ENCODE assay signal across 9 mouse cellular contexts in the genomic region with DNA sequence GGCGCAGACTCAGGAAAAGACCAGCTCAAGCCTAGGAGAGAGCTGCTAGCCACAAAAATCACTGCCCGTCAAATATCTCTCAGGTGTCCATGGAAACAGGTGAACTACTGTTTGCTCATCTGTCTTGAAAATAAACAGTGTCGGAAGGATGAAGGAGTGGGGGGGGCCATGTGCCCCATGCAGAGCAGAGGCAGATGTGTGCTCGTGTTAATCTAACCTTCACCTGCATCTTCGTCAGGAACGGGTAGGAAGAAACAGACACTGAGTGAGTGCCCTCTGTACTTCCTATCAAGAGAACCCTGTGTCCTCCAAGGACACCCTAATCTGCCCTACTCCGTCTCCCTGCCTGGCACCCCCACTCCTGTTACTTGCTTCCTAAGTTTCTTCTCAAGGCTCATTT. TPM values are rescaled to one million over a fixed set of nuclear protein-coding genes. Genes with fewer than 3 reads are reported as not detected.
DNase-seq lines count a peak whose midpoint lies in the region; ATAC-seq and TF ChIP-seq lines count a peak whose summit lies in the region.
"Had no signal": no experiment of that assay in that cellular context is flagged by ENCODE, and none has a peak within 500 bp of the region (broad histone marks: within the 10 kb centered on the region; RNA-seq: fewer than 3 reads in every experiment).

No protein-coding gene starts in this region.

- H3K9ac ChIP-seq in forebrain, postnatal 0 days = peak overlapping the region; percentile 26; the same call in 1 of the 2 replicates
- H3K9ac ChIP-seq in midbrain, embryonic 13.5 days (replicated peaks) = peak overlapping the region; percentile 50; the same call in 1 of the 2 replicates

- intact Hi-C loops in gastrocnemius, adult 2 months (cut with DNase I) = no loop called here

- TF ChIP-seq CTCF in gastrocnemius, adult 2 months (IDR thresholded peaks at IDR 0.05) = no peak
- TF ChIP-seq CTCF in forebrain, postnatal 0 days (IDR thresholded peaks at IDR 0.05; ENCODE audit: low read depth) = no peak

- 0 out of 2 replicates have a peak overlapping the region, but pooled peaks have one; percentile 45 for H3K4me2 ChIP-seq in forebrain, postnatal 0 days (ENCODE audit: low read depth)
- H3K4me2 ChIP-seq in midbrain, embryonic 13.5 days (replicated peaks) = no peak overlapping the region

- ATAC-seq in forebrain, postnatal 0 days = no peak
- peak; percentile 16; the same call in 1 of the 2 replicates for ATAC-seq in midbrain, embryonic 13.5 days

- H3K4me1 ChIP-seq in forebrain, postnatal 0 days (ENCODE audit: insufficient read depth) = no peaks in the 10 kb centered on the region
- H3K4me1 ChIP-seq in midbrain, embryonic 13.5 days (replicated peaks) = peaks cover 17% of the 10 kb centered on the region

- no peak for DNase-seq in gastrocnemius, adult 2 months
- DNase-seq in gastrocnemius, adult 8-10 months (ENCODE audit: low spot score in 2 of 2) = no peak
- DNase-seq in A20 (ENCODE audit: low read depth, low spot score) = peak; percentile 52
- no peak for DNase-seq in forebrain, postnatal 0 days
- no peak for DNase-seq in spleen, postnatal 10 days (ENCODE audit: low spot score in 2 of 2)
- DNase-seq in frontal cortex, adult 2 months (ENCODE audit: extremely low spot score in 1 of 2, low spot score in 1 of 2) = no peak
- DNase-seq in kidney, adult 18-20 months = no peak

- no peaks in the 10 kb centered on the region for H3K27me3 ChIP-seq in forebrain, postnatal 0 days (ENCODE audit: insufficient read depth, low read length)
- peaks cover 5% of the 10 kb centered on the region; the same call in 1 of the 2 replicates for H3K27me3 ChIP-seq in midbrain, embryonic 13.5 days

- no peaks in the 10 kb centered on the region for H3K36me3 ChIP-seq in forebrain, postnatal 0 days (ENCODE audit: insufficient read depth)
- no peaks in the 10 kb centered on the region for H3K36me3 ChIP-seq in midbrain, embryonic 13.5 days

- H3K9me3 ChIP-seq in forebrain, postnatal 0 days (ENCODE audit: low read length) = no peaks in the 10 kb centered on the region
- no peaks in the 10 kb centered on the region for H3K9me3 ChIP-seq in midbrain, embryonic 13.5 days

- H3K27ac ChIP-seq in gastrocnemius, adult 2 months = 0 out of 2 replicates have a peak overlapping the region, but pooled peaks have one; percentile 48
- H3K27ac ChIP-seq in forebrain, postnatal 0 days (ENCODE audit: low read depth, low read length) = peak overlapping the region; percentile 55
- H3K27ac ChIP-seq in midbrain, embryonic 13.5 days = no peak overlapping the region
- H3K27ac ChIP-seq: kidney, postnatal 0 days had no signal

- no peak overlapping the region for H3K4me3 ChIP-seq in gastrocnemius, adult 2 months
- H3K4me3 ChIP-seq in forebrain, postnatal 0 days (ENCODE audit: low read depth, low read length) = no peak overlapping the region
- no peak overlapping the region for H3K4me3 ChIP-seq in midbrain, embryonic 13.5 days (replicated peaks)

- 47% methylated on average over 7 of the region's 7 CpGs for WGBS in forebrain, postnatal 0 days
- 41% methylated on average over 7 of the region's 7 CpGs for WGBS in midbrain, embryonic 13.5 days

RNA-seq across cellular contexts. Expression of a gene that starts 22.3 kb away (rescaled TPM):
- 10 to 100 TPM; 10.1 to 13.7 TPM for total RNA-seq in gastrocnemius, adult 2 months (2021)
- 10 to 100 TPM in 3 of 4 experiments, 1 to 10 TPM in 1; 9.9 to 12.4 (median 11.0) TPM for total RNA-seq in gastrocnemius, adult 8-10 months (2022)
- 46.1 and 51.4 TPM in 2 replicates for total RNA-seq in forebrain, postnatal 0 days (2014; rRNA removed)
- polyA plus RNA-seq in forebrain, postnatal 0 days (2015; fragmentation: Nextera tagmentation; extraction: Ambion mirVana) = 40.1 and 40.3 TPM in 2 replicates
- 45.5 and 45.7 TPM in 2 replicates for polyA plus RNA-seq in midbrain, embryonic 13.5 days (2015; fragmentation: Nextera tagmentation; extraction: Ambion mirVana)
- polyA plus RNA-seq in frontal cortex, adult 2 months (2012; rRNA removed) = 44.5 and 50.3 TPM in 2 replicates

RNA-seq across cellular contexts. Expression of a gene that starts 55.8 kb away (rescaled TPM):
- 1 to 10 TPM; 1.0 to 1.3 TPM for total RNA-seq in gastrocnemius, adult 2 months (2021)
- 1 to 10 TPM in 3 of 4 experiments, under 1 TPM in 1; 0.77 to 1.4 (median 1.2) TPM for total RNA-seq in gastrocnemius, adult 8-10 months (2022)
- total RNA-seq in forebrain, postnatal 0 days (2014; rRNA removed) = 58.1 and 99.4 TPM in 2 replicates
- polyA plus RNA-seq in forebrain, postnatal 0 days (2015; fragmentation: Nextera tagmentation; extraction: Ambion mirVana) = 64.7 and 67.9 TPM in 2 replicates
- 34.2 and 37.3 TPM in 2 replicates for polyA plus RNA-seq in midbrain, embryonic 13.5 days (2015; fragmentation: Nextera tagmentation; extraction: Ambion mirVana)
- 63.7 and 70.1 TPM in 2 replicates for polyA plus RNA-seq in frontal cortex, adult 2 months (2012; rRNA removed)

Comparison
In these comparisons a context has a peak if more than half of its experiments do, and no peak if none do; other contexts are left out.
1. RNA of a gene that starts 55.8 kb away (total RNA-seq): 58.1 to 99.4 TPM in forebrain, postnatal 0 days; 1.0 to 1.3 TPM in gastrocnemius, adult 2 months and 0.77 to 1.4 TPM in gastrocnemius, adult 8-10 months; every median in the first group is over 10 times any median in the second.